Mouse (Mus musculus) heart, adult 2 months (tissue): ENCODE measurements at regions not wholly inside any gene's neighbourhood (a gene's known extent, or its start where the extent isn't known, plus 50 kb on each side); places are given as distances from the start of the nearest gene placed in this dataset.

Experiments
- CTCF ChIP-seq: fragments of 200-600 bp; IDR thresholded peaks from 2 replicates; pipeline ENCODE4 v1.8.1; 2022; ENCODE audit warnings: antibody characterized with exemption, mild to moderate bottlenecking, moderate library complexity
- EP300 ChIP-seq: fragments of 200-500 bp; IDR thresholded peaks from 2 replicates; pipeline ENCODE4 v1.6.1; 2011; ENCODE audit warnings: low read depth, low read length, control low read depth; ENCODE audit not compliant: insufficient read depth
- POLR2A ChIP-seq: fragments of 200-500 bp; IDR thresholded peaks from 2 replicates; pipeline ENCODE4 v1.6.1; 2011; ENCODE audit warnings: mild to moderate bottlenecking, low read depth, low read length, control low read depth; ENCODE audit not compliant: insufficient read depth

DNA sequence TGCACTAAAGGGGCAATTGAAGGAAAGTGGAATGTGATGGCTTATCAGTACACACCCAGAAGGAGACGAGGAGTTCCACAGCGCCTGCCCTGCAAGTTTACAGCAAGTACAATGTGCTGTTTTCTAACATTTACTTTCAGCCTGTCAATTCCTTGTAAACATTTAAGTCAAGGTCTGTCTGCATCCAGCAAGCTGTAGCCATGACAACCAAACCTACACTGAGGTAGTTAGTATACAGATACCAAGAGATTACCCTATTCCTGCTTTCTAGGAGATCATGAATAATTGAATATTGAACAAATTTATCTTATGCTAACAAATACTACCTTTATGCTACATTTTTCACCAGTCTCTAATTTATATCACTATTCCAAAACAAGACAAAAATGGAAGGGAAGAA lies 569.0 kb upstream of the Gabra5 start:
- TF ChIP-seq POLR2A, result no peak
- TF ChIP-seq CTCF, result no peak
- no peak for TF ChIP-seq EP300
